Mouse (Mus musculus) heart, postnatal 0 days (tissue): Measurements from ENCODE around the gene Kcnk2. TPM values are rescaled to one million over a fixed set of nuclear protein-coding genes. Genes with fewer than 3 reads are reported as not detected.

Experiments
- ATAC-seq: fragments of 200-750 bp; cut with Nextera tagmentation; 2 replicates; pipeline ENCODE4 v1.8.0; 2017; ENCODE audit warnings: low read depth, moderate number of reproducible peaks, moderate library complexity; ENCODE audit not compliant: insufficient read depth
- DNase-seq: peaks from one replicate; pipeline ENCODE4 v3.0.0-alpha.2; 2016; ENCODE audit warnings: low spot score
- H3K27ac ChIP-seq: fragments of 300-500 bp; sonication (generic); 2 replicates; pipeline ENCODE4 v1.5.1; 2014; ENCODE audit warnings: low read depth, mild to moderate bottlenecking
- H3K27me3 ChIP-seq: fragments of 300-500 bp; sonication (generic); 2 replicates; pipeline ENCODE4 v1.6.1; 2014; ENCODE audit warnings: low read length, mixed read lengths; ENCODE audit not compliant: control insufficient read depth, insufficient read depth
- H3K36me3 ChIP-seq: fragments of 300-500 bp; sonication (generic); replicated peaks from 2 replicates; pipeline ENCODE4 v1.6.1; 2014; ENCODE audit warnings: low read length, mixed read lengths; ENCODE audit not compliant: control insufficient read depth, insufficient read depth
- H3K4me1 ChIP-seq: fragments of 300-500 bp; sonication (generic); 2 replicates; pipeline ENCODE4 v1.6.1; 2014; ENCODE audit warnings: antibody characterized with exemption; ENCODE audit not compliant: control insufficient read depth, insufficient read depth
- H3K4me2 ChIP-seq: fragments of 300-500 bp; sonication (generic); 2 replicates; pipeline ENCODE4 v1.6.1; 2014; ENCODE audit warnings: low read depth, mild to moderate bottlenecking, low read length, moderate library complexity
- H3K4me3 ChIP-seq: fragments of 300-500 bp; sonication (generic); 2 replicates; pipeline ENCODE4 v1.5.1; 2014; ENCODE audit warnings: low read depth, low read length
- H3K9ac ChIP-seq: fragments of 300-500 bp; sonication (generic); replicated peaks from 2 replicates; pipeline ENCODE4 v1.6.1; 2014; ENCODE audit warnings: low read depth, low read length, mixed read lengths
- H3K9me3 ChIP-seq: fragments of 300-500 bp; sonication (generic); replicated peaks from 2 replicates; pipeline ENCODE4 v1.6.1; 2016; ENCODE audit warnings: low read length; ENCODE audit not compliant: control insufficient read depth
- CTCF ChIP-seq: IDR thresholded peaks from 2 replicates; pipeline ENCODE4 v1.5.1; 2016; ENCODE audit warnings: antibody characterized with exemption, control low read depth, low read depth
- EP300 ChIP-seq: IDR thresholded peaks from 2 replicates; pipeline ENCODE4 v1.6.1; 2016; ENCODE audit warnings: antibody characterized with exemption, low read depth
- WGBS: fragments of 180-500 bp; shearing (Covaris S2); extraction: QIAGEN DNeasy Blood & Tissue Kit; methylation state at CpG from one replicate; pipeline ENCODE4 v1.1.7; 2014; 5-methylcytosine and 5-hydroxymethylcytosine counted together
- polyA plus RNA-seq: library from polyadenylated mRNA; unstranded; fragments of >200 nt; fragmentation: Nextera tagmentation; extraction: Ambion mirVana; gene quantifications from 2 replicates; pipeline ENCODE4 v1.2.1, GENCODE M21; 2015
- total RNA-seq: library from RNA; depleted of rRNA; stranded (reverse); fragments of >200 nt; gene quantifications from 2 replicates; pipeline ENCODE4 v1.2.3, GENCODE M21; 2014; ENCODE audit warnings: low replicate concordance

The Kcnk2 gene
- total and polyA plus RNA-seq, 2 experiments from 2014 or later = 0.11 to 1.8 TPM

DNA sequence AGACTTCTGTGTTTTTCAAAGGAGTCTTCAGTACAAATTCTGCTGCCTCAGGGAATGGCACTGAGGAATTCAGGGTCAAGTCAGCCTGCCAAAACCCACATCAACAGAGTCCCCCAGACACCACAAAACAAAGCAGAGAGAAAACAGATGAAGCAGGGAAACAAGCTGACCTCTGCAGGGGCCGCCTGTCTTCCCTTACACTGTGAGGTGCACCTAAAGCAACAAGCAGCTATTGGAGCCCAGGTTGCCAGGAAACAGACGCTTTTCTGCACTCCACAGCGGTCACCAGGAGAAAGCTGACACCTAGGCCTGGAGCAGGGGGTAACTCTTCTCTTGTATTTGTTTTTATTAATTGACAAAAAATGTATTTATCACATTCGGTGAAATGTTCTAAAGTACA lies 28.5 kb upstream of the Kcnk2 start:
- no peak overlapping the region for H3K27ac ChIP-seq
- WGBS = 36% methylated on average over 4 of the region's 4 CpGs
- H3K4me2 ChIP-seq = no peak overlapping the region
- DNase-seq (peak; percentile 6), ATAC-seq (no peak)
- H3K4me3 ChIP-seq = no peak overlapping the region
- no peaks in the 10 kb centered on the region for H3K36me3 ChIP-seq
- H3K4me1 ChIP-seq = no peaks in the 10 kb centered on the region
- TF ChIP-seq CTCF (no peak), EP300 (no peak)
- no peak overlapping the region for H3K9ac ChIP-seq
- no peaks in the 10 kb centered on the region for H3K27me3 ChIP-seq
- H3K9me3 ChIP-seq = no peaks in the 10 kb centered on the region

DNA sequence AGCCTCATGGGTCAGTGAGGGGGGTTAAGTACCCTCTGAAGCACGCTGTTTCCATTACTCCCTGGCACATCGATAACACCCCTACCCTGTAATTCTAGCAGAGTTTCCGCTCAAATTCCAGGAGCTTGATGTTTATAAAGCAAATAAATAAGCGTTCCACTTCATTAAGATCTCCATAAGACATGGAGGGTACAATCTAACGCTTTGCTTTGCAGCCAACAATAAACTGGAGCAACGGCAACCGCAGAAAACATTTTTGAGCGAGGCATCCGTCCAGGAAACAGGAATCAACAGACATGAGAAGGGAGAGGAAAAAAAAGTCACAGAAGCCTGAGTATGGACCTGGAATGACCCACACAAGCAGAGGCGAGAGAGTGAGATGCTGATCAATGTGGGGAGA lies 27.5 kb upstream of the Kcnk2 start:
- H3K9me3 ChIP-seq = no peaks in the 10 kb centered on the region
- no peak for DNase-seq
- no peak overlapping the region for H3K4me3 ChIP-seq
- H3K36me3 ChIP-seq = no peaks in the 10 kb centered on the region
- no peak overlapping the region for H3K27ac ChIP-seq
- WGBS = 75% methylated on average over 10 of the region's 10 CpGs
- H3K9ac ChIP-seq = no peak overlapping the region
- H3K4me1 ChIP-seq = no peaks in the 10 kb centered on the region
- H3K4me2 ChIP-seq = no peak overlapping the region
- TF ChIP-seq CTCF = no peak
- TF ChIP-seq EP300 = no peak
- ATAC-seq = no peak
- no peaks in the 10 kb centered on the region for H3K27me3 ChIP-seq

- Histone ChIP-seq H3K4me3 (no peak overlapping the region), H3K27ac (no peak overlapping the region), H3K4me2 (no peak overlapping the region), H3K4me1 (no peaks in the 10 kb centered on the region), H3K36me3 (no peaks in the 10 kb centered on the region), H3K27me3 (no peaks in the 10 kb centered on the region), H3K9ac (no peak overlapping the region), H3K9me3 (no peaks in the 10 kb centered on the region)
- WGBS = 76% methylated on average over 11 of the region's 11 CpGs
- DNase-seq (no peak), ATAC-seq (no peak)
- TF ChIP-seq EP300 (no peak), CTCF (no peak)
Observed at GRCm38 (mm10) chr1:189426252-189426651, 24.2 kb upstream of the Kcnk2 start.

DNA sequence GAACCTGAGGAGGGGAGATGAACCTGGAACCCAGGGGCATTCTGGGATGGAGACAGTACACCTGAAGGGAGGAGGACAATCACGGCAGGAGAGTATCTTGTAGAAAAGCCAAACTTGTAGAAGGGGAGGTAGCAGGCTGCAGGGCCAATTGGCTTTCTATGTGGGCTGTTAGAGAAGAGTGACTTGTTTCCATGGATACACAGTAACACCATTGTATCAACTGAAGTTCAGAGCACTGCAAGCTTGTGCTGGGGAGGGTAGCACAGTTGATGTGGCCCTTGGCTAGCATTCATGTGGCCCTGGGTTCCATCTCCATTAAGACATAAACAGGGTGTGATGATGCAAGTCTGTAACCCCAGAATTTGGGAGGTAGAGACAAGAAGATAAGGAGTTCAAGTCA lies 17.8 kb upstream of the Kcnk2 start:
- TF ChIP-seq CTCF (no peak), EP300 (no peak)
- DNase-seq (no peak), ATAC-seq (no peak)
- Histone ChIP-seq H3K9me3 (no peaks in the 10 kb centered on the region), H3K27me3 (no peaks in the 10 kb centered on the region), H3K27ac (no peak overlapping the region), H3K4me2 (no peak overlapping the region), H3K9ac (no peak overlapping the region), H3K4me1 (no peaks in the 10 kb centered on the region), H3K4me3 (no peak overlapping the region), H3K36me3 (no peaks in the 10 kb centered on the region)
- WGBS = 70% methylated on average over 1 of the region's 1 CpGs

GRCm38 (mm10) chr1:189409906-189410305 lies 7.8 kb upstream of the Kcnk2 start:
- Histone ChIP-seq H3K27me3 (no peaks in the 10 kb centered on the region), H3K4me1 (no peaks in the 10 kb centered on the region), H3K36me3 (no peaks in the 10 kb centered on the region), H3K27ac (no peak overlapping the region), H3K4me2 (no peak overlapping the region), H3K4me3 (no peak overlapping the region), H3K9me3 (no peaks in the 10 kb centered on the region), H3K9ac (no peak overlapping the region)
- 83% methylated on average over 6 of the region's 6 CpGs for WGBS
- no peak for DNase-seq
- no peak for ATAC-seq
- TF ChIP-seq CTCF (no peak), EP300 (no peak)

- Histone ChIP-seq H3K36me3 (no peaks in the 10 kb centered on the region), H3K4me2 (no peak overlapping the region), H3K9me3 (no peaks in the 10 kb centered on the region), H3K4me1 (no peaks in the 10 kb centered on the region; the same call in 1 of the 2 replicates), H3K4me3 (no peak overlapping the region), H3K27ac (no peak overlapping the region), H3K27me3 (no peaks in the 10 kb centered on the region), H3K9ac (no peak overlapping the region)
- WGBS = 48% methylated on average over 10 of the region's 10 CpGs
- ATAC-seq (peak; percentile 20; the same call in 1 of the 2 replicates), DNase-seq (no peak)
- no peak for TF ChIP-seq CTCF
- TF ChIP-seq EP300 = no peak
Observed at GRCm38 (mm10) chr1:189405221-189405620, 3.1 kb upstream of the Kcnk2 start.
